Comparison of ENCODE assay signal across 8 mouse cellular contexts in genomic region chr4:82536435-82537278, GRCm38 (mm10).
DNase-seq lines count a peak whose midpoint lies in the region; ATAC-seq lines count a peak whose summit lies in the region.

No protein-coding gene starts in this region.

- H3K4me2 ChIP-seq in hindbrain, embryonic 11.5 days (replicated peaks; ENCODE audit: low read depth, low read length): peak overlapping the region; percentile 62
- peak overlapping the region; percentile 52 for H3K4me2 ChIP-seq in liver, embryonic 12.5 days
- H3K4me2 ChIP-seq in stomach, embryonic 15.5 days: peak overlapping the region; percentile 62

- peaks cover 38% of the 10 kb centered on the region for H3K27me3 ChIP-seq in hindbrain, embryonic 11.5 days (ENCODE audit: control insufficient read depth, insufficient read depth, low read length)
- peaks cover 69% of the 10 kb centered on the region for H3K27me3 ChIP-seq in liver, embryonic 12.5 days (replicated peaks)
- 0 out of 2 replicates have a peak, but pooled peaks cover 4% of the 10 kb centered on the region for H3K27me3 ChIP-seq in stomach, embryonic 15.5 days (replicated peaks)

- no peak for ATAC-seq in hindbrain, embryonic 11.5 days (ENCODE audit: low FRiP score)
- ATAC-seq in liver, embryonic 12.5 days: no peak
- no peak for ATAC-seq in stomach, embryonic 15.5 days (ENCODE audit: insufficient read depth, low FRiP score, low read depth)

- no peak overlapping the region for H3K27ac ChIP-seq in hindbrain, embryonic 11.5 days (ENCODE audit: low read depth, low read length)
- no peak overlapping the region for H3K27ac ChIP-seq in liver, embryonic 12.5 days
- H3K27ac ChIP-seq in stomach, embryonic 15.5 days: 0 out of 2 replicates have a peak overlapping the region, but pooled peaks have one; percentile 48

- peak; percentile 45 for DNase-seq in adrenal gland, adult 2 months
- DNase-seq in adrenal gland, adult 8-10 months: no peak
- peak; percentile 41 for DNase-seq in urinary bladder, adult 2 months (ENCODE audit: low spot score)
- no peak for DNase-seq in urinary bladder, postnatal 4 days (ENCODE audit: low spot score in 2 of 2)
- DNase-seq in hindbrain, embryonic 11.5 days (ENCODE audit: low spot score): peak; percentile 62
- DNase-seq in thymus, adult 18-20 months: no peak

- WGBS in hindbrain, embryonic 11.5 days: 3% methylated on average over 36 of the region's 36 CpGs
- 9% methylated on average over 36 of the region's 36 CpGs for WGBS in liver, embryonic 12.5 days (ENCODE audit: insufficient replicate concordance)
- 30% methylated on average over 36 of the region's 36 CpGs for WGBS in stomach, embryonic 15.5 days

- peak overlapping the region; percentile 24 for H3K4me3 ChIP-seq in hindbrain, embryonic 11.5 days (ENCODE audit: low read depth, low read length)
- peak overlapping the region; percentile 27 for H3K4me3 ChIP-seq in liver, embryonic 12.5 days
- peak overlapping the region; percentile 31 for H3K4me3 ChIP-seq in stomach, embryonic 15.5 days (replicated peaks)

- peak overlapping the region; percentile 42 for H3K9ac ChIP-seq in hindbrain, embryonic 11.5 days (ENCODE audit: low read depth, low read length)
- no peak overlapping the region for H3K9ac ChIP-seq in liver, embryonic 12.5 days
- no peak overlapping the region for H3K9ac ChIP-seq in stomach, embryonic 15.5 days

- no peaks in the 10 kb centered on the region for H3K9me3 ChIP-seq in hindbrain, embryonic 11.5 days (ENCODE audit: control insufficient read depth, low read length)
- no peaks in the 10 kb centered on the region for H3K9me3 ChIP-seq in liver, embryonic 12.5 days (replicated peaks)
- no peaks in the 10 kb centered on the region for H3K9me3 ChIP-seq in stomach, embryonic 15.5 days

- H3K36me3 ChIP-seq in hindbrain, embryonic 11.5 days (ENCODE audit: control insufficient read depth, insufficient read depth, low read length): no peaks in the 10 kb centered on the region
- H3K36me3 ChIP-seq in liver, embryonic 12.5 days: no peaks in the 10 kb centered on the region
- H3K36me3 ChIP-seq in stomach, embryonic 15.5 days: no peaks in the 10 kb centered on the region

- H3K4me1 ChIP-seq in hindbrain, embryonic 11.5 days (replicated peaks; ENCODE audit: control insufficient read depth, insufficient read depth, low read length): peaks cover 17% of the 10 kb centered on the region
- H3K4me1 ChIP-seq in liver, embryonic 12.5 days: peaks cover 11% of the 10 kb centered on the region; the same call in 1 of the 2 replicates
- peaks cover 32% of the 10 kb centered on the region for H3K4me1 ChIP-seq in stomach, embryonic 15.5 days

Comparison
In these comparisons a context has a peak if more than half of its experiments do, and no peak if none do; other contexts are left out.
1. DNase-seq: peak in adrenal gland, adult 2 months (single experiment), urinary bladder, adult 2 months (single experiment) and hindbrain, embryonic 11.5 days (single experiment); none in adrenal gland, adult 8-10 months (single experiment), urinary bladder, postnatal 4 days (0 of 2) and thymus, adult 18-20 months (0 of 2).
2. Peak in every context shown above with its lines, with median percentiles within 50 percentile points of each other: H3K4me2 ChIP-seq and H3K4me3 ChIP-seq.